22 mouse cellular contexts compared by ENCODE assay signal in the genomic region with DNA sequence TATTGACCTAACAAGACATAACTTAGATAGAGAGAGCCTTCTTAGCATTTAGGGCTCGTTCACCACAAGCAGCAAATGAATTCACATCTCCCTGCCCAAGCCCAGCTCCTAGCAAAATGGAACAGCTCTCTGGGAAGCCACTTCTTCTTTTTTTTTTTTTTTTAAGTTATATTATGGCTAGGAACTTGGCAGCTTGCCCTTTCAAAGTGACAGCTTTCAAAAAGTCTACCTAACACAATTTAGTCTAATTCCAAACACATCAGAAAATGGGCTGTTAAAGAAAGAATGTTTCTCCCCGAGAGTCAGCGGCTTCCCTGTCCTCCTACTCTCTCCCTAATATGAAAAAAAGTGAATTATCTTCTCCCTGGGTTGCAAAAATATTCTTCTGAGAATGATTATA. TPM values are rescaled to one million over a fixed set of nuclear protein-coding genes. Genes with fewer than 3 reads are reported as not detected.
DNase-seq lines count a peak whose midpoint lies in the region; ATAC-seq and TF ChIP-seq lines count a peak whose summit lies in the region.
"Had no signal": no experiment of that assay in that cellular context is flagged by ENCODE, and none has a peak within 500 bp of the region (broad histone marks: within the 10 kb centered on the region; RNA-seq: fewer than 3 reads in every experiment).

No protein-coding gene starts in this region.

- no peaks in the 10 kb centered on the region for H3K9me3 ChIP-seq in forebrain, postnatal 0 days (ENCODE audit: low read length)
- no peaks in the 10 kb centered on the region for H3K9me3 ChIP-seq in forebrain, embryonic 15.5 days
- H3K9me3 ChIP-seq: embryonic facial prominence, embryonic 13.5 days; forebrain, embryonic 12.5 days; hindbrain, embryonic 15.5 days had no signal

- 47% methylated on average over 3 of the region's 3 CpGs for WGBS in forebrain, postnatal 0 days
- 49% methylated on average over 3 of the region's 3 CpGs for WGBS in forebrain, embryonic 15.5 days

- peak; percentile 14 for DNase-seq in forebrain, postnatal 0 days
- peak; percentile 24 to 55 for DNase-seq in left cerebral cortex, postnatal 25 days (ENCODE audit: low spot score in 2 of 2)
- no peak for DNase-seq in left cerebral cortex, adult 8-10 months (ENCODE audit: low spot score in 2 of 2)
- DNase-seq in right cerebral cortex, postnatal 36 days (ENCODE audit: low spot score in 2 of 2), result peak; percentile 5
- DNase-seq in right cerebral cortex, postnatal 4 days, result no peak
- peak; percentile 52 for DNase-seq in telencephalon, adult 2 months (ENCODE audit: low read depth, low spot score)
- DNase-seq in B cell, adult 2 months, result no peak
- DNase-seq: adrenal gland, adult 2 months; adrenal gland, postnatal 25 days; cerebellum, adult 11 months; cerebellum, adult 8-10 months; cerebellum, postnatal 25 days; gastrocnemius, adult 2 months; gastrocnemius, postnatal 25 days; heart, adult 11 months; heart, postnatal 36 days had no signal

- ATAC-seq in forebrain, postnatal 0 days, result no peak
- ATAC-seq in forebrain, embryonic 15.5 days (replicated peaks), result no peak

- H3K4me1 ChIP-seq in forebrain, postnatal 0 days (ENCODE audit: insufficient read depth), result no peaks in the 10 kb centered on the region
- no peaks in the 10 kb centered on the region for H3K4me1 ChIP-seq in forebrain, embryonic 15.5 days
- H3K4me1 ChIP-seq: embryonic facial prominence, embryonic 13.5 days; forebrain, embryonic 12.5 days; heart, embryonic 13.5 days; hindbrain, embryonic 15.5 days had no signal

- no peaks in the 10 kb centered on the region for H3K36me3 ChIP-seq in forebrain, postnatal 0 days (ENCODE audit: insufficient read depth)
- H3K36me3 ChIP-seq in forebrain, embryonic 15.5 days, result no peaks in the 10 kb centered on the region
- H3K36me3 ChIP-seq: embryonic facial prominence, embryonic 13.5 days; forebrain, embryonic 12.5 days; heart, embryonic 13.5 days; hindbrain, embryonic 15.5 days had no signal

- H3K4me2 ChIP-seq in forebrain, postnatal 0 days (ENCODE audit: low read depth), result no peak overlapping the region
- H3K4me2 ChIP-seq in forebrain, embryonic 15.5 days (replicated peaks), result no peak overlapping the region
- H3K4me2 ChIP-seq: embryonic facial prominence, embryonic 13.5 days; forebrain, embryonic 12.5 days; heart, embryonic 13.5 days; hindbrain, embryonic 15.5 days had no signal

- intact Hi-C loops in left cerebral cortex, postnatal 25 days (cut with DNase I), result loop anchor here (10.0 kb wide), 1 partner anchor 220 kb away; no protein-coding TSS in a partner anchor

- no peak overlapping the region for H3K4me3 ChIP-seq in forebrain, postnatal 0 days (ENCODE audit: low read depth, low read length)
- H3K4me3 ChIP-seq in forebrain, embryonic 15.5 days, result no peak overlapping the region
- H3K4me3 ChIP-seq: embryonic facial prominence, embryonic 13.5 days; forebrain, embryonic 12.5 days; gastrocnemius, adult 2 months; heart, embryonic 13.5 days; hindbrain, embryonic 15.5 days had no signal

- no peak overlapping the region for H3K27ac ChIP-seq in forebrain, postnatal 0 days (ENCODE audit: low read depth, low read length)
- no peak overlapping the region for H3K27ac ChIP-seq in forebrain, embryonic 15.5 days (replicated peaks)
- H3K27ac ChIP-seq: embryonic facial prominence, embryonic 13.5 days; forebrain, embryonic 12.5 days; gastrocnemius, adult 2 months; heart, embryonic 13.5 days; hindbrain, embryonic 15.5 days had no signal

- TF ChIP-seq CTCF in forebrain, postnatal 0 days (IDR thresholded peaks at IDR 0.05; ENCODE audit: low read depth), result no peak

- H3K27me3 ChIP-seq in forebrain, postnatal 0 days (ENCODE audit: insufficient read depth, low read length), result no peaks in the 10 kb centered on the region
- H3K27me3 ChIP-seq in forebrain, embryonic 15.5 days, result no peaks in the 10 kb centered on the region
- H3K27me3 ChIP-seq: CH12.LX; embryonic facial prominence, embryonic 13.5 days; forebrain, embryonic 12.5 days; heart, embryonic 13.5 days; hindbrain, embryonic 15.5 days had no signal

- no peak overlapping the region for H3K9ac ChIP-seq in forebrain, postnatal 0 days
- no peak overlapping the region for H3K9ac ChIP-seq in forebrain, embryonic 15.5 days (replicated peaks)
- H3K9ac ChIP-seq: embryonic facial prominence, embryonic 13.5 days; forebrain, embryonic 12.5 days; heart, embryonic 13.5 days; hindbrain, embryonic 15.5 days had no signal

RNA-seq across cellular contexts. Expression of a gene that starts 15.3 kb away (rescaled TPM):
- total RNA-seq in forebrain, postnatal 0 days (2014; rRNA removed), result 16.5 and 25.2 TPM in 2 replicates
- polyA plus RNA-seq in forebrain, postnatal 0 days (2015; fragmentation: Nextera tagmentation; extraction: Ambion mirVana), result 7.6 and 11.5 TPM in 2 replicates
- 10.2 and 11.8 TPM in 2 replicates for polyA plus RNA-seq in forebrain, embryonic 15.5 days (2015; fragmentation: Nextera tagmentation; extraction: Ambion mirVana)
- 1 to 10 TPM; 3.9 to 4.5 TPM for total RNA-seq in left cerebral cortex, postnatal 25 days (2021)
- 1 to 10 TPM; 2.1 to 3.5 (median 2.8) TPM for total RNA-seq in left cerebral cortex, adult 8-10 months (2022)

Comparison
In these comparisons a context has a peak if more than half of its experiments do, and no peak if none do; other contexts are left out.
1. DNase-seq: peak in forebrain, postnatal 0 days (single experiment), left cerebral cortex, postnatal 25 days (2 of 2), right cerebral cortex, postnatal 36 days (2 of 2) and telencephalon, adult 2 months (single experiment); none in left cerebral cortex, adult 8-10 months (0 of 2), right cerebral cortex, postnatal 4 days (single experiment) and B cell, adult 2 months (0 of 2).